Mouse (Mus musculus): ENCODE measurements around the gene Tln1. TPM values are rescaled to one million over a fixed set of nuclear protein-coding genes. Genes with fewer than 3 reads are reported as not detected.

Gene Tln1
- polyA plus RNA-seq, 2 experiments, result 30.1 to 39.7 TPM

DNA sequence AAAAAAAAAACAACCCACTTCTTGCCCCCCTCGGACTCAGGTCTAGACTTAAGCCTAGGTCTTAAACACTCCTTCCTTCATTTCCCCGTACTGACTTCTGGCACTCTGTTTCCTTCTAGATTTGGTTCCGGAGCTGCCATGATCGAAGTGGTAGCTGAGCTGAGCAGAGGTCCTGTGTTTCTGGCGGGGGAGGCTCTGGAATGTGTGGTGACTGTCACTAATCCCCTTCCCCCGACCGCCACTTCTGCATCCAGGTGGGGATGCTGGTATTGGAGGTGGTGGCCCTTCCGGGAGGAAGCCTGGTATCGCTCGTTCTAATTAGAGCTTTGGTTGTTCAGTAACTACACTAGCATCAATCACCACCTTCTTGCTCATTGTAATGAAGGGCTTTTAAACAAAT lies 16.8 kb upstream of the Tln1 start:
- Histone ChIP-seq H3K27ac (peak overlapping the region; percentile 88), H3K27me3 (ENCODE audit: control insufficient read depth, insufficient read depth, low read length) (no peaks in the 10 kb centered on the region), H3K36me3 (replicated peaks; ENCODE audit: control insufficient read depth, insufficient read depth, low read depth) (peaks cover 27% of the 10 kb centered on the region), H3K9me3 (ENCODE audit: control insufficient read depth, low read length) (no peaks in the 10 kb centered on the region), H3K4me3 (ENCODE audit: insufficient read depth in 1 of 2, low read depth in 2 of 2, low read length in 2 of 2) (peak overlapping the region; percentile 83), H3K4me2 (ENCODE audit: low read depth) (peak overlapping the region; percentile 92), H3K9ac (replicated peaks) (peak overlapping the region; percentile 90), H3K4me1 (replicated peaks; ENCODE audit: control insufficient read depth in 2 of 2, insufficient read depth in 2 of 2, low read length in 1 of 2) (peaks cover 11 to 20% of the 10 kb centered on the region in 2 experiments)
- TF ChIP-seq EP300 (IDR thresholded peaks at IDR 0.05; ENCODE audit: low read depth), result no peak
- TF ChIP-seq CTCF (IDR thresholded peaks at IDR 0.05; ENCODE audit: low read depth), result no peak
- no peak for ATAC-seq (ENCODE audit: insufficient read depth)
- no peak for DNase-seq (ENCODE audit: low read depth in 3 of 3, low spot score in 3 of 3)
- WGBS (ENCODE audit: insufficient replicate concordance), result 6% methylated on average over 10 of the region's 10 CpGs

- under 1% methylated on average over 75 of the region's 76 CpGs for whole genome bisulfite sequencing (ENCODE audit: insufficient replicate concordance)
Observed at GRCm38 (mm10) chr4:43578376-43579204, 16.1 kb upstream of the Tln1 start, which contains the start of the genes Rgp1 and Gba2. Rgp1 (plus strand) TSS chr4:43578715. Gba2 (minus strand) TSS chr4:43578873.

DNA sequence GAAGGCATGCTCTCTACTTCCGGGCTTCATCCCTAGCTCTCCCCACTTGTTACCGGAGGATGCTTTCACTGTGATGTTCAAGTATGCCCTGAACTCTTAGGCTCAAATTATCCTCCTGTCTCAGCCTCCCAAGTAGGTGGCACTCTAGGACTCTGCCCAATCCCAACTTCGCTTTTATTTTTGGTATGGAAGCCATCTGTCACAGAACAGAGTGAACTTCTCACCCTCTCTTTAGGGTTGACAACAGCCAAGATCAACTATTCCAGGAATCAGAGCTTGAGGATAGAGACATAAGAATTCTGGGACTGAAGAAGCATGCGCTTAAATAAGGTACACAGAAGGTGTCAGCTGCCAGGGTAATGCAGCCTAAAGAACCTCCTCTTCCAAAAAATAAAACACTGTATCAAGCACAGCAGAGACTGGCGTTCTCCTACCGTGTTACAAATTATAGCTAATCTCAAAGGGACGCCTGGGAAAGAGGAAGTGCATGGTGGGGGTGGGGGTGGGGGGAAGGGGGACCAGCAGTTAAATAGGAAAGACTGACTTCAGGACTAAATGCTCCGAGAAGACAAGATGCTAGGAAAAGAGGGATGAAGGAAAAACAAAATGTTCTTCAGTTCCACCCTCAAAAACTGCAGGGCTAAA lies 14.9 kb upstream of the Tln1 start:
- TF ChIP-seq EP300 (IDR thresholded peaks at IDR 0.05; ENCODE audit: low read depth) (no peak), CTCF (IDR thresholded peaks at IDR 0.05; ENCODE audit: low read depth) (no peak)
- H3K4me3 ChIP-seq (ENCODE audit: insufficient read depth in 1 of 2, low read depth in 2 of 2, low read length in 2 of 2), result peak overlapping the region; percentile 83
- peak overlapping the region; percentile 92 for H3K4me2 ChIP-seq (ENCODE audit: low read depth)
- no peaks in the 10 kb centered on the region for H3K27me3 ChIP-seq (ENCODE audit: control insufficient read depth, insufficient read depth, low read length)
- peaks cover 11 to 20% of the 10 kb centered on the region in 2 experiments for H3K4me1 ChIP-seq (replicated peaks; ENCODE audit: control insufficient read depth in 2 of 2, insufficient read depth in 2 of 2, low read length in 1 of 2)
- no peak for ATAC-seq (ENCODE audit: insufficient read depth)
- H3K9ac ChIP-seq (replicated peaks), result peak overlapping the region; percentile 90
- peaks cover 22% of the 10 kb centered on the region for H3K36me3 ChIP-seq (replicated peaks; ENCODE audit: control insufficient read depth, insufficient read depth, low read depth)
- H3K9me3 ChIP-seq (ENCODE audit: control insufficient read depth, low read length), result no peaks in the 10 kb centered on the region
- DNase-seq (ENCODE audit: low read depth in 3 of 3, low spot score in 3 of 3), result no peak
- WGBS (ENCODE audit: insufficient replicate concordance), result 24% methylated on average over 8 of the region's 8 CpGs
- H3K27ac ChIP-seq, result peak overlapping the region; percentile 88

More at GRCm38 (mm10) chr4:43578376-43579204, 16.1 kb upstream of the Tln1 start, which contains the start of the genes Rgp1 and Gba2:
- Histone ChIP-seq H3K36me3 (replicated peaks; ENCODE audit: control insufficient read depth, insufficient read depth, low read depth) (peaks cover 28% of the 10 kb centered on the region), H3K27ac (peak within 1 kb of the TSS; percentile 88), H3K4me3 (ENCODE audit: insufficient read depth in 1 of 2, low read depth in 2 of 2, low read length in 2 of 2) (peak within 1 kb of the TSS; percentile 83), H3K27me3 (ENCODE audit: control insufficient read depth, insufficient read depth, low read length) (no peaks in the 10 kb centered on the region), H3K9me3 (ENCODE audit: control insufficient read depth, low read length) (no peaks in the 10 kb centered on the region), H3K9ac (replicated peaks) (peak within 1 kb of the TSS; percentile 90), H3K4me2 (ENCODE audit: low read depth) (peak within 1 kb of the TSS; percentile 92), H3K4me1 (replicated peaks; ENCODE audit: control insufficient read depth in 2 of 2, insufficient read depth in 2 of 2, low read length in 1 of 2) (peaks cover 11 to 20% of the 10 kb centered on the region in 2 experiments)
- ATAC-seq (ENCODE audit: insufficient read depth), result peak; percentile 99
- peak; percentile 85 to 88 (median 87) for DNase-seq (ENCODE audit: low read depth in 3 of 3, low spot score in 3 of 3)
- 0 out of 2 replicates have a peak, but pooled peaks have one; percentile 2 for TF ChIP-seq CTCF (IDR thresholded peaks at IDR 0.05; ENCODE audit: low read depth)
- peak; percentile 29; the same call in 1 of the 2 replicates for TF ChIP-seq EP300 (IDR thresholded peaks at IDR 0.05; ENCODE audit: low read depth)

- WGBS (ENCODE audit: insufficient replicate concordance), result 55% methylated on average over 2 of the region's 2 CpGs
- no peak overlapping the region for H3K27ac ChIP-seq
- H3K4me2 ChIP-seq (ENCODE audit: low read depth), result peak overlapping the region; percentile 92
- peaks cover 14% of the 10 kb centered on the region for H3K36me3 ChIP-seq (replicated peaks; ENCODE audit: control insufficient read depth, insufficient read depth, low read depth)
- peak overlapping the region in 1 of 2 experiments; percentile 15; a peak in 2 of 4 replicates for H3K4me3 ChIP-seq (ENCODE audit: insufficient read depth in 1 of 2, low read depth in 2 of 2, low read length in 2 of 2)
- ATAC-seq (ENCODE audit: insufficient read depth), result no peak
- H3K4me1 ChIP-seq (replicated peaks; ENCODE audit: control insufficient read depth in 2 of 2, insufficient read depth in 2 of 2, low read length in 1 of 2), result peaks cover 11 to 20% of the 10 kb centered on the region in 2 experiments
- no peak for DNase-seq (ENCODE audit: low read depth in 3 of 3, low spot score in 3 of 3)
- H3K27me3 ChIP-seq (ENCODE audit: control insufficient read depth, insufficient read depth, low read length), result no peaks in the 10 kb centered on the region
- peak overlapping the region; percentile 23; the same call in 1 of the 2 replicates for H3K9ac ChIP-seq (replicated peaks)
- H3K9me3 ChIP-seq (ENCODE audit: control insufficient read depth, low read length), result no peaks in the 10 kb centered on the region
- TF ChIP-seq CTCF (IDR thresholded peaks at IDR 0.05; ENCODE audit: low read depth), result no peak
- TF ChIP-seq EP300 (IDR thresholded peaks at IDR 0.05; ENCODE audit: low read depth), result no peak
Observed at GRCm38 (mm10) chr4:43575356-43575755, 12.9 kb upstream of the Tln1 start.

DNA sequence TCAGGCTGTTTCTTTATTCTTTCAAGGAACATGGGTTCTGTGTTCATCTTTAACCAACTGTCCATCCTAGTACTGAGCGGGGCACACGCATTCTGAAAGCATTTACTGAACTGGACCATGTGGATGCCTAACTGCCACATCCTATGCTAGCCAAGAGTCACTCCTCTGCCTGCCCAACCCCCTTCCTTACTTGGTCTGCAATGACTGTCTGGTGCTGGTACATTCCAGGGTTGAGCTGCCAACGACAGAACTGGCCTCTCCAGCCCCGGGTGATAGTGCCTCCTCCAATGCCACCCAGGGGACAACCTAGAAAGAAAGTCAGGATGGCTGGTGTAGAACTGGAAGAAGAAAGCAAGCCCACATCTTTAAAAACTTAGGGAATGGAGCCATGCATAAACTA lies 11.1 kb upstream of the Tln1 start:
- Histone ChIP-seq H3K4me2 (ENCODE audit: low read depth) (no peak overlapping the region), H3K9ac (replicated peaks) (no peak overlapping the region), H3K27ac (no peak overlapping the region), H3K9me3 (ENCODE audit: control insufficient read depth, low read length) (no peaks in the 10 kb centered on the region), H3K27me3 (ENCODE audit: control insufficient read depth, insufficient read depth, low read length) (no peaks in the 10 kb centered on the region), H3K36me3 (replicated peaks; ENCODE audit: control insufficient read depth, insufficient read depth, low read depth) (peaks cover 31% of the 10 kb centered on the region), H3K4me1 (replicated peaks; ENCODE audit: control insufficient read depth in 2 of 2, insufficient read depth in 2 of 2, low read length in 1 of 2) (peaks cover 11 to 16% of the 10 kb centered on the region in 2 experiments), H3K4me3 (ENCODE audit: insufficient read depth in 1 of 2, low read depth in 2 of 2, low read length in 2 of 2) (no peak overlapping the region)
- TF ChIP-seq CTCF (IDR thresholded peaks at IDR 0.05; ENCODE audit: low read depth), result no peak
- TF ChIP-seq EP300 (IDR thresholded peaks at IDR 0.05; ENCODE audit: low read depth), result no peak
- DNase-seq (ENCODE audit: low read depth in 3 of 3, low spot score in 3 of 3) (no peak), ATAC-seq (ENCODE audit: insufficient read depth) (no peak)
- WGBS (ENCODE audit: insufficient replicate concordance), result 84% methylated on average over 4 of the region's 4 CpGs

All from liver, embryonic 14.5 days (tissue).